Mouse (Mus musculus) midbrain, postnatal 0 days (tissue): ENCODE data around the gene Gnpat. TPM values are rescaled to one million over a fixed set of nuclear protein-coding genes. Genes with fewer than 3 reads are reported as not detected.
A peak's percentile ranks its signal among the peaks of the same experiment; 100 is the strongest.

Source experiments
- ATAC-seq: fragments of 200-750 bp; cut with Nextera tagmentation; 2 replicates; pipeline ENCODE4 v1.8.0; 2017; ENCODE audit warnings: moderate number of reproducible peaks, mild to moderate bottlenecking, moderate TSS enrichment, moderate library complexity; ENCODE audit not compliant: low FRiP score
- DNase-seq: peaks from one replicate; pipeline ENCODE4 v3.0.0-alpha.2; 2015; ENCODE audit warnings: low spot score
- H3K27ac ChIP-seq: fragments of 300-500 bp; sonication (generic); 2 replicates; pipeline ENCODE4 v1.5.1; 2014; ENCODE audit warnings: low read depth, mild to moderate bottlenecking, low read length, mixed read lengths
- H3K27me3 ChIP-seq: fragments of 300-500 bp; sonication (generic); 2 replicates; pipeline ENCODE4 v1.6.1; 2014; ENCODE audit warnings: low read length, control low read depth, mixed read lengths; ENCODE audit not compliant: insufficient read depth
- H3K36me3 ChIP-seq: fragments of 300-500 bp; sonication (generic); 2 replicates; pipeline ENCODE4 v1.6.1; 2014; ENCODE audit warnings: low read length, control low read depth, mixed read lengths; ENCODE audit not compliant: insufficient read depth
- H3K4me1 ChIP-seq: fragments of 300-500 bp; sonication (generic); 2 replicates; pipeline ENCODE4 v1.6.1; 2014; ENCODE audit warnings: mild to moderate bottlenecking, control low read depth, antibody characterized with exemption, low read length, mixed read lengths; ENCODE audit not compliant: insufficient read depth
- H3K4me2 ChIP-seq: fragments of 300-500 bp; sonication (generic); 2 replicates; pipeline ENCODE4 v1.6.1; 2014; ENCODE audit warnings: low read depth, mild to moderate bottlenecking, low read length, mixed read lengths; ENCODE audit not compliant: poor library complexity, severe bottlenecking
- H3K4me3 ChIP-seq: fragments of 300-500 bp; sonication (generic); 2 replicates; pipeline ENCODE4 v1.5.1; 2014; ENCODE audit warnings: low read depth, mild to moderate bottlenecking, low read length, moderate library complexity
- H3K9ac ChIP-seq: fragments of 300-500 bp; sonication (generic); replicated peaks from 2 replicates; pipeline ENCODE4 v1.6.1; 2014; ENCODE audit warnings: mild to moderate bottlenecking, low read length, moderate library complexity, mixed read lengths; ENCODE audit not compliant: poor library complexity, severe bottlenecking
- H3K9me3 ChIP-seq: fragments of 300-500 bp; sonication (generic); 2 replicates; pipeline ENCODE4 v1.6.1; 2016; ENCODE audit warnings: low read length, control low read depth
- CTCF ChIP-seq: IDR thresholded peaks from 2 replicates; pipeline ENCODE4 v1.5.1; 2016; ENCODE audit warnings: antibody characterized with exemption, mild to moderate bottlenecking
- WGBS: fragments of 180-500 bp; shearing (Covaris S2); extraction: QIAGEN DNeasy Blood & Tissue Kit; methylation state at CpG from one replicate; pipeline ENCODE4 v1.1.7; 2014; 5-methylcytosine and 5-hydroxymethylcytosine counted together
- polyA plus RNA-seq: library from polyadenylated mRNA; unstranded; fragments of >200 nt; fragmentation: Nextera tagmentation; extraction: Ambion mirVana; gene quantifications from 2 replicates; pipeline ENCODE4 v1.2.1, GENCODE M21; 2015
- total RNA-seq: library from RNA; depleted of rRNA; stranded (reverse); fragments of >200 nt; gene quantifications from 2 replicates; pipeline ENCODE4 v1.2.3, GENCODE M21; 2014

The Gnpat gene
- total and polyA plus RNA-seq, 2 experiments from 2014 or later = 45.1 to 48.2 TPM

- no peaks in the 10 kb centered on the region for H3K27me3 ChIP-seq
- H3K4me1 ChIP-seq = no peaks in the 10 kb centered on the region
- ATAC-seq = no peak
- no peak overlapping the region for H3K9ac ChIP-seq
- no peaks in the 10 kb centered on the region for H3K9me3 ChIP-seq
- H3K4me2 ChIP-seq = no peak overlapping the region
- no peak overlapping the region for H3K4me3 ChIP-seq
- WGBS = 89% methylated on average over 5 of the region's 5 CpGs
- DNase-seq = no peak
- no peak overlapping the region for H3K27ac ChIP-seq
- no peak for TF ChIP-seq CTCF
- peaks cover 6% of the 10 kb centered on the region for H3K36me3 ChIP-seq
Measured at GRCm38 (mm10) chr8:124845573-124845972, 17.3 kb upstream of the Gnpat start.

- H3K36me3 ChIP-seq = peaks cover 8% of the 10 kb centered on the region
- TF ChIP-seq CTCF = no peak
- ATAC-seq (no peak), DNase-seq (no peak)
- WGBS = 100% methylated on average over 1 of the region's 1 CpGs
- H3K4me2 ChIP-seq = no peak overlapping the region
- no peak overlapping the region for H3K9ac ChIP-seq
- H3K27me3 ChIP-seq = no peaks in the 10 kb centered on the region
- no peaks in the 10 kb centered on the region for H3K4me1 ChIP-seq
- H3K27ac ChIP-seq = no peak overlapping the region
- H3K9me3 ChIP-seq = peaks cover 8% of the 10 kb centered on the region; the same call in 1 of the 2 replicates
- no peak overlapping the region for H3K4me3 ChIP-seq
Measured at GRCm38 (mm10) chr8:124853511-124853910, 9.3 kb upstream of the Gnpat start.

- Histone ChIP-seq H3K27me3 (no peaks in the 10 kb centered on the region), H3K4me3 (no peak overlapping the region), H3K27ac (no peak overlapping the region), H3K9me3 (peaks cover 6% of the 10 kb centered on the region; the same call in 1 of the 2 replicates), H3K4me2 (no peak overlapping the region), H3K9ac (no peak overlapping the region), H3K4me1 (peaks cover 4% of the 10 kb centered on the region; the same call in 1 of the 2 replicates), H3K36me3 (peaks cover 17% of the 10 kb centered on the region)
- DNase-seq = no peak
- ATAC-seq = no peak
- peak; percentile 32 for TF ChIP-seq CTCF
Measured at GRCm38 (mm10) chr8:124859466-124859865, 3.4 kb upstream of the Gnpat start.

- no peaks in the 10 kb centered on the region for H3K9me3 ChIP-seq
- peaks cover 4% of the 10 kb centered on the region; the same call in 1 of the 2 replicates for H3K4me1 ChIP-seq
- TF ChIP-seq CTCF = no peak
- no peak overlapping the region for H3K9ac ChIP-seq
- H3K4me2 ChIP-seq = no peak overlapping the region
- WGBS = 96% methylated on average over 3 of the region's 3 CpGs
- no peaks in the 10 kb centered on the region for H3K27me3 ChIP-seq
- no peak overlapping the region for H3K4me3 ChIP-seq
- H3K27ac ChIP-seq = no peak overlapping the region
- DNase-seq = no peak
- no peak for ATAC-seq
- H3K36me3 ChIP-seq = peaks cover 17% of the 10 kb centered on the region
Measured at GRCm38 (mm10) chr8:124860188-124860587, 2.6 kb upstream of the Gnpat start.

GRCm38 (mm10) chr8:124863163-124863677 is 387 bp downstream of the Gnpat start:
- ATAC-seq = peak; percentile 84
- Histone ChIP-seq H3K4me2 (peak overlapping the region; percentile 89), H3K4me3 (peak overlapping the region; percentile 92), H3K4me1 (peaks cover 4% of the 10 kb centered on the region; the same call in 1 of the 2 replicates), H3K9ac (peak overlapping the region; percentile 95), H3K27me3 (no peaks in the 10 kb centered on the region), H3K36me3 (peaks cover 12% of the 10 kb centered on the region), H3K27ac (peak overlapping the region; percentile 94), H3K9me3 (no peaks in the 10 kb centered on the region)
- no peak for TF ChIP-seq CTCF
- WGBS = under 1% methylated on average over 33 of the region's 33 CpGs
- DNase-seq = peak; percentile 42

- no peak for DNase-seq
- Histone ChIP-seq H3K4me1 (peaks cover 4% of the 10 kb centered on the region; the same call in 1 of the 2 replicates), H3K27ac (no peak overlapping the region), H3K4me2 (peak overlapping the region; percentile 89), H3K36me3 (peaks cover 8% of the 10 kb centered on the region; the same call in 1 of the 2 replicates), H3K4me3 (peak overlapping the region; percentile 92), H3K9me3 (no peaks in the 10 kb centered on the region), H3K27me3 (no peaks in the 10 kb centered on the region), H3K9ac (peak overlapping the region; percentile 95)
- WGBS = 24% methylated on average over 8 of the region's 8 CpGs
- TF ChIP-seq CTCF = no peak
- no peak for ATAC-seq
Measured at GRCm38 (mm10) chr8:124863729-124864128, 896 bp downstream of the Gnpat start.
